Mouse (Mus musculus): Measurements from ENCODE around the gene Ctnnbl1. TPM values are rescaled to one million over a fixed set of nuclear protein-coding genes. Genes with fewer than 3 reads are reported as not detected.

Gene Ctnnbl1
- total RNA-seq, 2 experiments from 2014 or later: 6.8 to 7.2 TPM

- no peak for DNase-seq
- intact Hi-C loops (cut with DNase I; ENCODE audit: low total_unique reads): loop anchor here (10.0 kb wide), 1 partner anchor 112 kb away; no protein-coding TSS in a partner anchor
These were observed 9.4 kb downstream of the Ctnnbl1 start for GRCm38 (mm10) chr2:157746558-157746957.

- no peak for DNase-seq
- intact Hi-C loops (cut with DNase I; ENCODE audit: low total_unique reads): loop anchor here (10.0 kb wide), 1 partner anchor 113 kb away; no protein-coding TSS in a partner anchor
These were observed 10.8 kb downstream of the Ctnnbl1 start for GRCm38 (mm10) chr2:157747989-157748388.

GRCm38 (mm10) chr2:157750481-157750880 lies 13.3 kb downstream of the Ctnnbl1 start:
- DNase-seq: no peak
- intact Hi-C loops (cut with DNase I; ENCODE audit: low total_unique reads): no loop called here

GRCm38 (mm10) chr2:157750926-157751588 lies 13.9 kb downstream of the Ctnnbl1 start:
- DNase-seq: peak; percentile 19
- intact Hi-C loops (cut with DNase I; ENCODE audit: low total_unique reads): no loop called here

- intact Hi-C loops (cut with DNase I; ENCODE audit: low total_unique reads): no loop called here
These were observed 14.6 kb downstream of the Ctnnbl1 start for GRCm38 (mm10) chr2:157751589-157752373.

GRCm38 (mm10) chr2:157752374-157752743 lies 15.2 kb downstream of the Ctnnbl1 start:
- intact Hi-C loops (cut with DNase I; ENCODE audit: low total_unique reads): no loop called here
- no peak for DNase-seq

More at GRCm38 (mm10) chr2:157751589-157752373, 14.6 kb downstream of the Ctnnbl1 start:
- peak; percentile 56 for DNase-seq

- no peak for DNase-seq
- intact Hi-C loops (cut with DNase I; ENCODE audit: low total_unique reads): no loop called here
These were observed 18.6 kb downstream of the Ctnnbl1 start for GRCm38 (mm10) chr2:157755771-157756170.

GRCm38 (mm10) chr2:157756193-157756592 lies 19.0 kb downstream of the Ctnnbl1 start:
- no peak for DNase-seq
- intact Hi-C loops (cut with DNase I; ENCODE audit: low total_unique reads): no loop called here

- no peak for DNase-seq
- intact Hi-C loops (cut with DNase I; ENCODE audit: low total_unique reads): no loop called here
These were observed 21.2 kb downstream of the Ctnnbl1 start for GRCm38 (mm10) chr2:157758395-157758794.

GRCm38 (mm10) chr2:157759717-157760116 lies 22.5 kb downstream of the Ctnnbl1 start:
- no peak for DNase-seq
- intact Hi-C loops (cut with DNase I; ENCODE audit: low total_unique reads): no loop called here

- intact Hi-C loops (cut with DNase I; ENCODE audit: low total_unique reads): no loop called here
- no peak for DNase-seq
These were observed 25.7 kb downstream of the Ctnnbl1 start for GRCm38 (mm10) chr2:157762903-157763302.

GRCm38 (mm10) chr2:157766591-157766990 lies 29.4 kb downstream of the Ctnnbl1 start:
- intact Hi-C loops (cut with DNase I; ENCODE audit: low total_unique reads): no loop called here
- no peak for DNase-seq

- no peak for DNase-seq
- intact Hi-C loops (cut with DNase I; ENCODE audit: low total_unique reads): no loop called here
These were observed 31.7 kb downstream of the Ctnnbl1 start for GRCm38 (mm10) chr2:157768682-157769429.

GRCm38 (mm10) chr2:157770761-157771160 lies 33.6 kb downstream of the Ctnnbl1 start:
- intact Hi-C loops (cut with DNase I; ENCODE audit: low total_unique reads): no loop called here
- no peak for DNase-seq

- DNase-seq: no peak
- intact Hi-C loops (cut with DNase I; ENCODE audit: low total_unique reads): no loop called here
These were observed 36.5 kb downstream of the Ctnnbl1 start for GRCm38 (mm10) chr2:157773661-157774060.

GRCm38 (mm10) chr2:157775957-157776356 lies 38.8 kb downstream of the Ctnnbl1 start:
- intact Hi-C loops (cut with DNase I; ENCODE audit: low total_unique reads): no loop called here
- no peak for DNase-seq

GRCm38 (mm10) chr2:157780956-157781355 lies 43.8 kb downstream of the Ctnnbl1 start:
- intact Hi-C loops (cut with DNase I; ENCODE audit: low total_unique reads): no loop called here
- no peak for DNase-seq

- intact Hi-C loops (cut with DNase I; ENCODE audit: low total_unique reads): no loop called here
- DNase-seq: no peak
These were observed 46.0 kb downstream of the Ctnnbl1 start for GRCm38 (mm10) chr2:157783152-157783551.

GRCm38 (mm10) chr2:157784238-157784637 lies 47.0 kb downstream of the Ctnnbl1 start:
- DNase-seq: no peak
- intact Hi-C loops (cut with DNase I; ENCODE audit: low total_unique reads): no loop called here

GRCm38 (mm10) chr2:157784647-157785046 lies 47.4 kb downstream of the Ctnnbl1 start:
- intact Hi-C loops (cut with DNase I; ENCODE audit: low total_unique reads): no loop called here
- DNase-seq: no peak

Measured in gastrocnemius, postnatal 14 days (tissue).